Mouse (Mus musculus): ENCODE measurements around the gene Lnpk. TPM values are rescaled to one million over a fixed set of nuclear protein-coding genes. Genes with fewer than 3 reads are reported as not detected.
A peak's percentile ranks its signal among the peaks of the same experiment; 100 is the strongest.

Gene Lnpk
- polyA plus RNA-seq (2015; fragmentation: Nextera tagmentation; extraction: Ambion mirVana), result 11.7 and 13.4 TPM in 2 replicates

DNA sequence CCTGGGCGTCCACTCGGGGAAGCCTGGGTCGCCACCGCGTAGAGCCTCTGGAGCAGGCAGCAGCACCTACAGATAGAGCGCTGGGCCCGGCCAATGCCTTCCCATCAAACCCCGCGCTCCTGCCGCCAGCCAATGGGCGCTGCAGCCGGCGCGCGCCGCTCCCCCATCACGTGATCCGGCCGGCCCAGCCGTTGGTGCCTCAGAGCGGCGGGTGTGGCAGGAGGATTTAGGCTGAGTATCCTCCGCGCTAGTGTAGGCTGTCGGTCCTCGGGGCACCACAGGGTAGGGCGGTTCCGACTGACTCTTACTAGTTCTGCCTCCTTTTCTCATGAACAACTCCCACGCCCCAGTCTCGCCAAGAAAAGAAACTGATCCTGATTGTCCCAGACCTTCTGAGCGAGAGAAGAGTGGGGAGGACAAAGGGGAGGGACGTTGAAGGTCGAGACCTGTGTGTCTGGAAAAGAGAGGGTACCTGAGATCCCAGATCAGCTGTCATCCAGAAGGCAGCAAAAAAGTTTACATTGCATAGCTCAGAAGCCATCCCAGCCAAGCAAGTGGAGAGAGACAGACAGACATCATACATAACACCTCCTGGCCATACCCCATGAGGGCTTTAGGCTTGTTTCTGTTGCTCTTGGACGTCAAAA is at the start of gene Lnpk:
Gene Lnpk, minus strand, starts transcription at position 593 of the 647 bp plus-strand sequence.
- Histone ChIP-seq H3K27ac (ENCODE audit: low read depth, low read length) (peak within 1 kb of the TSS; percentile 82), H3K36me3 (ENCODE audit: control insufficient read depth, insufficient read depth) (no peaks in the 10 kb centered on the region), H3K4me1 (replicated peaks; ENCODE audit: control insufficient read depth, insufficient read depth, low read length) (no peaks in the 10 kb centered on the region), H3K27me3 (replicated peaks; ENCODE audit: control insufficient read depth, insufficient read depth, low read length) (no peaks in the 10 kb centered on the region), H3K9me3 (ENCODE audit: control insufficient read depth) (no peaks in the 10 kb centered on the region), H3K4me3 (ENCODE audit: low read depth, low read length) (peak within 1 kb of the TSS; percentile 89), H3K4me2 (replicated peaks; ENCODE audit: low read depth) (peak within 1 kb of the TSS; percentile 90), H3K9ac (ENCODE audit: low read depth, low read length) (peak within 1 kb of the TSS; percentile 92)
- no peak for TF ChIP-seq CTCF (IDR thresholded peaks at IDR 0.05; ENCODE audit: low read depth)
- peak; percentile 99 for ATAC-seq
- WGBS, result under 1% methylated on average over 34 of the region's 34 CpGs

- no peak overlapping the region for H3K4me2 ChIP-seq (replicated peaks; ENCODE audit: low read depth)
- TF ChIP-seq CTCF (IDR thresholded peaks at IDR 0.05; ENCODE audit: low read depth), result no peak
- no peak overlapping the region for H3K9ac ChIP-seq (ENCODE audit: low read depth, low read length)
- no peaks in the 10 kb centered on the region for H3K9me3 ChIP-seq (ENCODE audit: control insufficient read depth)
- 74% methylated on average over 10 of the region's 10 CpGs for WGBS
- H3K4me3 ChIP-seq (ENCODE audit: low read depth, low read length), result no peak overlapping the region
- H3K4me1 ChIP-seq (replicated peaks; ENCODE audit: control insufficient read depth, insufficient read depth, low read length), result no peaks in the 10 kb centered on the region
- ATAC-seq, result no peak
- no peak overlapping the region for H3K27ac ChIP-seq (ENCODE audit: low read depth, low read length)
- H3K36me3 ChIP-seq (ENCODE audit: control insufficient read depth, insufficient read depth), result no peaks in the 10 kb centered on the region
- no peaks in the 10 kb centered on the region for H3K27me3 ChIP-seq (replicated peaks; ENCODE audit: control insufficient read depth, insufficient read depth, low read length)
Measured at GRCm38 (mm10) chr2:74620368-74620767, 41.1 kb upstream of the Lnpk start.

DNA sequence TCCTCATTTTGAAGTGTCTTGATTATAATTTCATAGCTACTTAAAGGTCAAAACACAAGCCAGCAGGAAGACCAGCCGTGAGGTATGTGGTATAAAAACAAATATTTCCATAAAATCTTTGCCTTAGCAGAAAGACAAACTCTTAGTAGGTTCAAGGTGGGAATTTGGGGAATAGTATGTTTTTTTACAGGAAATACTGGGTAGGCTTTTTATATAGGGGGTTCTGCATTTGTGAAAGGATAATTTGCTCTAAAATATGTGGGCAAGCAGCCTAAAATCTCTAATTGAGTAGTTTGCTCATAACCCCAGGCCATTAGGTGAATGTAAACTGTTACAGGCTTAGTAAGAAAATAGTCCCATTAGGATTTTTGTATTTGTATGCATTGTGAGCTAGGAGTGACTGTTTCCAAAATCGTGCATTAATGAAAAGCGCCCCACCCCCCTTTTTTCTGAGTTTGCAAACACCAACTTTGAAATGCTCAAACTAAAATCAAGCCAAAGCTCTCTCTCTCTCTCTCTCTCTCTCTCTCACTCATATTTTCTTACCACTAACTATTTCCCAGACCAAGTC is 40.5 kb upstream of the Lnpk start:
- H3K27ac ChIP-seq (ENCODE audit: low read depth, low read length), result no peak overlapping the region
- no peaks in the 10 kb centered on the region for H3K4me1 ChIP-seq (replicated peaks; ENCODE audit: control insufficient read depth, insufficient read depth, low read length)
- no peak overlapping the region for H3K4me3 ChIP-seq (ENCODE audit: low read depth, low read length)
- no peaks in the 10 kb centered on the region for H3K36me3 ChIP-seq (ENCODE audit: control insufficient read depth, insufficient read depth)
- no peak overlapping the region for H3K4me2 ChIP-seq (replicated peaks; ENCODE audit: low read depth)
- no peak overlapping the region for H3K9ac ChIP-seq (ENCODE audit: low read depth, low read length)
- no peaks in the 10 kb centered on the region for H3K27me3 ChIP-seq (replicated peaks; ENCODE audit: control insufficient read depth, insufficient read depth, low read length)
- no peak for TF ChIP-seq CTCF (IDR thresholded peaks at IDR 0.05; ENCODE audit: low read depth)
- ATAC-seq, result no peak
- H3K9me3 ChIP-seq (ENCODE audit: control insufficient read depth), result no peaks in the 10 kb centered on the region
- 85% methylated on average over 3 of the region's 3 CpGs for WGBS

- Histone ChIP-seq H3K4me3 (ENCODE audit: low read depth, low read length) (no peak overlapping the region), H3K9me3 (ENCODE audit: control insufficient read depth) (no peaks in the 10 kb centered on the region), H3K4me1 (replicated peaks; ENCODE audit: control insufficient read depth, insufficient read depth, low read length) (no peaks in the 10 kb centered on the region), H3K9ac (ENCODE audit: low read depth, low read length) (no peak overlapping the region), H3K4me2 (replicated peaks; ENCODE audit: low read depth) (no peak overlapping the region), H3K27me3 (replicated peaks; ENCODE audit: control insufficient read depth, insufficient read depth, low read length) (no peaks in the 10 kb centered on the region), H3K27ac (ENCODE audit: low read depth, low read length) (no peak overlapping the region), H3K36me3 (ENCODE audit: control insufficient read depth, insufficient read depth) (no peaks in the 10 kb centered on the region)
- WGBS, result 79% methylated on average over 9 of the region's 9 CpGs
- ATAC-seq, result no peak
- no peak for TF ChIP-seq CTCF (IDR thresholded peaks at IDR 0.05; ENCODE audit: low read depth)
Measured at GRCm38 (mm10) chr2:74617706-74618105, 38.5 kb upstream of the Lnpk start.

GRCm38 (mm10) chr2:74611406-74611805 is 32.2 kb upstream of the Lnpk start:
- no peak for TF ChIP-seq CTCF (IDR thresholded peaks at IDR 0.05; ENCODE audit: low read depth)
- H3K9ac ChIP-seq (ENCODE audit: low read depth, low read length), result no peak overlapping the region
- ATAC-seq, result no peak

DNA sequence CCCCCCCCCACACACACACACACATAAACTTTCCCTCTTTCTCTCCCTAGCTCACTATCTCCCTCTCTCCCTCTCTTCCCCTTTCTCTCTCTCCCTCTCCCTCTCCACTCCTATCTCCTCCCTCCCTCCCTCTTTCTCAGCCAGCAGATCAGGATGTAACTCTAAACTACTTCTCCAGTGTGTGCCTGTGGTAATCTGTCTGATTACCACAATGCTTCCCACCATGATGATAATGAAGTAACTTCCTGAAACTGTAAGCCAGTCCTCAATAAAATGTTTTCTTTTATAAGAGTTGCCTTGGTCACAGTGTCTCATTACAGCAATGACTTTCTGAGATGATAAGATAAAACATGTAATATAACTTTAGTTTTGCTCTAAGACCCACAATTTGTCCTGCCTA is 30.1 kb upstream of the Lnpk start:
- Histone ChIP-seq H3K27ac (ENCODE audit: low read depth, low read length) (no peak overlapping the region), H3K36me3 (ENCODE audit: control insufficient read depth, insufficient read depth) (no peaks in the 10 kb centered on the region), H3K27me3 (replicated peaks; ENCODE audit: control insufficient read depth, insufficient read depth, low read length) (no peaks in the 10 kb centered on the region), H3K9me3 (ENCODE audit: control insufficient read depth) (0 out of 2 replicates have a peak, but pooled peaks cover 4% of the 10 kb centered on the region), H3K9ac (ENCODE audit: low read depth, low read length) (no peak overlapping the region), H3K4me3 (ENCODE audit: low read depth, low read length) (no peak overlapping the region), H3K4me2 (replicated peaks; ENCODE audit: low read depth) (no peak overlapping the region), H3K4me1 (replicated peaks; ENCODE audit: control insufficient read depth, insufficient read depth, low read length) (no peaks in the 10 kb centered on the region)
- ATAC-seq, result no peak
- TF ChIP-seq CTCF (IDR thresholded peaks at IDR 0.05; ENCODE audit: low read depth), result no peak

More at GRCm38 (mm10) chr2:74611406-74611805, 32.2 kb upstream of the Lnpk start:
- H3K4me3 ChIP-seq (ENCODE audit: low read depth, low read length), result no peak overlapping the region
- no peak overlapping the region for H3K27ac ChIP-seq (ENCODE audit: low read depth, low read length)
- no peak overlapping the region for H3K4me2 ChIP-seq (replicated peaks; ENCODE audit: low read depth)
- H3K27me3 ChIP-seq (replicated peaks; ENCODE audit: control insufficient read depth, insufficient read depth, low read length), result no peaks in the 10 kb centered on the region
- 83% methylated on average over 4 of the region's 4 CpGs for WGBS
- no peaks in the 10 kb centered on the region for H3K36me3 ChIP-seq (ENCODE audit: control insufficient read depth, insufficient read depth)
- H3K4me1 ChIP-seq (replicated peaks; ENCODE audit: control insufficient read depth, insufficient read depth, low read length), result no peaks in the 10 kb centered on the region
- H3K9me3 ChIP-seq (ENCODE audit: control insufficient read depth), result 0 out of 2 replicates have a peak, but pooled peaks cover 4% of the 10 kb centered on the region
